Mouse (Mus musculus): ENCODE data around the gene Dph1. TPM values are rescaled to one million over a fixed set of nuclear protein-coding genes. Genes with fewer than 3 reads are reported as not detected.

Dph1 gene
- polyA plus RNA-seq, 1 experiment from 2014 or later: 17.3 TPM

- no peak overlapping the region for H3K27ac ChIP-seq (ENCODE audit: low read depth, low read length)
- H3K4me2 ChIP-seq: peak overlapping the region; percentile 57
- H3K9ac ChIP-seq (ENCODE audit: low read length): peak overlapping the region; percentile 3; the same call in 1 of the 2 replicates
- peak overlapping the region; percentile 41 for H3K4me3 ChIP-seq (ENCODE audit: low read depth, low read length)
- under 1% methylated on average over 70 of the region's 71 CpGs for WGBS
- peaks cover 43% of the 10 kb centered on the region for H3K4me1 ChIP-seq (ENCODE audit: control insufficient read depth, insufficient read depth, low read length)
- no peaks in the 10 kb centered on the region for H3K9me3 ChIP-seq (ENCODE audit: control insufficient read depth, low read length)
- peaks cover 50% of the 10 kb centered on the region for H3K27me3 ChIP-seq (ENCODE audit: control insufficient read depth, insufficient read depth, low read length)
- H3K36me3 ChIP-seq (ENCODE audit: control insufficient read depth, insufficient read depth, low read length): no peaks in the 10 kb centered on the region; the same call in 1 of the 2 replicates
- DNase-seq (ENCODE audit: low spot score, missing footprints): peak; percentile 99
- ATAC-seq (ENCODE audit: low FRiP score): peak; percentile 66
These were observed 17.8 kb downstream of the Dph1 start for GRCm38 (mm10) chr11:75173095-75173798.

DNA sequence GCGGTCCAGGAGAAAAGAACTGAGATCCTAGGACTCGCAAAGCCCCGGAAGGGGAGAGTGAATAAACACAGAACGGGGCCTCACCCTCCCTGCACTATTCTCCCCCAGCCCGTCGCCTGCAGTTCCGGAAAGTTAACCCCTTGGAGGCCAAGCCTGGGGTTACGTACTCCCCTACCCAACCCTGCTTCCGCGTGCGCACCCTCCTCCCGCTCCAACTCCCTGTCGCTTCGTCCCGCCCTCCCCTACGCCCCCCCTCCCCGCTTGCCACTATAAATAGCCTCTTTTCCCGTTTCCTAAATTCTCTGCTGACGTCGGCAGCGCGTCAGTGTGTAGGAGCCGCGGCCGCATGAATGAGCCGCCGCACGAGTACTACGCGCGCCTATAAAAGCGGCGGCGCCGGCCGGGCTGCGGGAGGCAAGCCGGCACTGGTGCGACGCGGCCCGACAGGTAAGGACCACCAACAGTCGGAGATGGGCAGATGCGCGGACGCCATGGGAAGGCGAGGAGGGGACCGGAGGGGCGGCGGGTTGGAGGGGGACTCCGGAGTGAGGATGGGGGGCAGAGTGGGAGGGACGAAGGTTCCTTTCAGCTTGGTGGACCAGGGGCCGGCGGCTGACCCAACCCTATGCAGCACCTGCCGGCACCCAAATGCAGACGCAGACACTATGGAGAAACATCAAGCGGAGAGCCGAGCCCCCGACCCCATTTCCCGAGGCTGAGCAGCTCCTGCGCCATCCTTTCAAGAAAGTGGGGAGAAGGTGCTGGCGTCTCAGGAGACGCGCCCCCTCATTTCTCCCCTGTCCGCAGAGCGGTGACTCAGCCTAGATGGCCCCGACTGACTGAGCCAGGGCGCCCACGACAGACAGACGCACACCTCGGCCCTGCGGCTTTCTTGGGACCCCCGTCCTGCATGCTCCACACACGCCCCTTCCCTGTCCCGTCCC is 18.6 kb downstream of the Dph1 start:
- DNase-seq (ENCODE audit: low spot score, missing footprints): peak; percentile 92
- Histone ChIP-seq H3K4me1 (ENCODE audit: control insufficient read depth, insufficient read depth, low read length) (peaks cover 41% of the 10 kb centered on the region), H3K4me3 (ENCODE audit: low read depth, low read length) (peak overlapping the region; percentile 41), H3K9me3 (ENCODE audit: control insufficient read depth, low read length) (no peaks in the 10 kb centered on the region), H3K27ac (ENCODE audit: low read depth, low read length) (no peak overlapping the region), H3K9ac (ENCODE audit: low read length) (peak overlapping the region; percentile 3; the same call in 1 of the 2 replicates), H3K36me3 (ENCODE audit: control insufficient read depth, insufficient read depth, low read length) (no peaks in the 10 kb centered on the region; the same call in 1 of the 2 replicates), H3K4me2 (peak overlapping the region; percentile 57), H3K27me3 (ENCODE audit: control insufficient read depth, insufficient read depth, low read length) (peaks cover 59% of the 10 kb centered on the region)
- no peak for ATAC-seq (ENCODE audit: low FRiP score)
- under 1% methylated on average over 75 of the region's 75 CpGs for WGBS

- peaks cover 48% of the 10 kb centered on the region for H3K4me1 ChIP-seq (ENCODE audit: control insufficient read depth, insufficient read depth, low read length)
- no peak overlapping the region for H3K9ac ChIP-seq (ENCODE audit: low read length)
- H3K36me3 ChIP-seq (ENCODE audit: control insufficient read depth, insufficient read depth, low read length): no peaks in the 10 kb centered on the region
- H3K27me3 ChIP-seq (ENCODE audit: control insufficient read depth, insufficient read depth, low read length): peaks cover 70% of the 10 kb centered on the region
- DNase-seq (ENCODE audit: low spot score, missing footprints) (no peak), ATAC-seq (ENCODE audit: low FRiP score) (no peak)
- 6% methylated on average over 17 of the region's 17 CpGs for WGBS
- H3K4me3 ChIP-seq (ENCODE audit: low read depth, low read length): no peak overlapping the region
- no peak overlapping the region for H3K27ac ChIP-seq (ENCODE audit: low read depth, low read length)
- H3K9me3 ChIP-seq (ENCODE audit: control insufficient read depth, low read length): no peaks in the 10 kb centered on the region
- no peak overlapping the region for H3K4me2 ChIP-seq
These were observed 19.7 kb downstream of the Dph1 start for GRCm38 (mm10) chr11:75171186-75171865.

GRCm38 (mm10) chr11:75170136-75170751 is 20.8 kb downstream of the Dph1 start:
- Histone ChIP-seq H3K36me3 (ENCODE audit: control insufficient read depth, insufficient read depth, low read length) (no peaks in the 10 kb centered on the region), H3K27me3 (ENCODE audit: control insufficient read depth, insufficient read depth, low read length) (peaks cover 80% of the 10 kb centered on the region), H3K4me3 (ENCODE audit: low read depth, low read length) (peak overlapping the region; percentile 34), H3K27ac (ENCODE audit: low read depth, low read length) (no peak overlapping the region), H3K4me2 (peak overlapping the region; percentile 61), H3K4me1 (ENCODE audit: control insufficient read depth, insufficient read depth, low read length) (peaks cover 50% of the 10 kb centered on the region), H3K9ac (ENCODE audit: low read length) (peak overlapping the region; percentile 36; the same call in 1 of the 2 replicates), H3K9me3 (ENCODE audit: control insufficient read depth, low read length) (no peaks in the 10 kb centered on the region)
- peak; percentile 99 for DNase-seq (ENCODE audit: low spot score, missing footprints)
- WGBS: under 1% methylated on average over 36 of the region's 38 CpGs
- peak; percentile 53 for ATAC-seq (ENCODE audit: low FRiP score)

DNA sequence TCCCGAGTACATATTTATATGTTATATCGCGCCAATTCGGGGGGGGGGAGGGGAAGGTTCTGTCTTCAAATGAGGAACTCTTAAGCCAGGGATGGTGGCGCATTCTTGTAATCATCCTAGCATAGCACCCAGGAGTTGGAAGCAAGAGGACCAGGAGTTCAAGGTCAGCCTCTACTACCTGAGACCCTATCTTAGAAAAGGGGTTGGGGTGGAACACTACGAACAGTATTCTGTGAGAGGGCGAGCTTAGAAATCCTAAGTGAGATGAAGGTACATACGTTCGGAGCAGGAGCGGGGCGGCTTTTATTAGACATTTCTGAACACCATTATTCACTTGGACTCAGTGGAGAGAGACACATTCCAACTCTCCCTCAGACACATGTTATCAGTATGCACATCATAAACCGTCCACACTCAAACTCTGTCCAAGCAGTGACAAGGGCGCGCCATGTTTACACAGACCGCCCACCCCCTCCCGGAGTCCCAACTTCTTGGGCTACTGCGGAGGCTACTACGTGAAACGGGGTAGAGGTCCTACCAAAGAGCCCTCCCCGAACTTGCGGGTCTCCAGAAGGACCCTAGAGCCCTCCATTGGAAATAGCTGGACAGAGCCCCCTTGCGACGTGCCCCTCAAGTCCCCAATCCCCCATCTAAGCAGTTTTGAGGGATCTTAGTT is 21.5 kb downstream of the Dph1 start, which contains the start of gene Hic1:
Hic1 (minus strand) TSS at position 115 of the 676 bp plus-strand sequence.
- Histone ChIP-seq H3K4me3 (ENCODE audit: low read depth, low read length) (peak within 1 kb of the TSS; percentile 41), H3K36me3 (ENCODE audit: control insufficient read depth, insufficient read depth, low read length) (no peaks in the 10 kb centered on the region), H3K9me3 (ENCODE audit: control insufficient read depth, low read length) (no peaks in the 10 kb centered on the region), H3K4me1 (ENCODE audit: control insufficient read depth, insufficient read depth, low read length) (peaks cover 50% of the 10 kb centered on the region), H3K4me2 (peak within 1 kb of the TSS; percentile 70), H3K9ac (ENCODE audit: low read length) (peak within 1 kb of the TSS; percentile 38; the same call in 1 of the 2 replicates), H3K27me3 (ENCODE audit: control insufficient read depth, insufficient read depth, low read length) (peaks cover 87% of the 10 kb centered on the region), H3K27ac (ENCODE audit: low read depth, low read length) (no peak within 1 kb of the TSS)
- DNase-seq (ENCODE audit: low spot score, missing footprints): peak; percentile 91
- ATAC-seq (ENCODE audit: low FRiP score): no peak
- 7% methylated on average over 23 of the region's 23 CpGs for WGBS

GRCm38 (mm10) chr11:75168590-75169361 is 22.3 kb downstream of the Dph1 start:
- H3K9me3 ChIP-seq (ENCODE audit: control insufficient read depth, low read length): no peaks in the 10 kb centered on the region
- DNase-seq (ENCODE audit: low spot score, missing footprints) (peak; percentile 98), ATAC-seq (ENCODE audit: low FRiP score) (no peak)
- H3K4me2 ChIP-seq: peak overlapping the region; percentile 70
- H3K9ac ChIP-seq (ENCODE audit: low read length): peak overlapping the region; percentile 38; the same call in 1 of the 2 replicates
- H3K27me3 ChIP-seq (ENCODE audit: control insufficient read depth, insufficient read depth, low read length): peaks cover 95% of the 10 kb centered on the region
- H3K36me3 ChIP-seq (ENCODE audit: control insufficient read depth, insufficient read depth, low read length): no peaks in the 10 kb centered on the region
- peaks cover 46% of the 10 kb centered on the region for H3K4me1 ChIP-seq (ENCODE audit: control insufficient read depth, insufficient read depth, low read length)
- WGBS: under 1% methylated on average over 81 of the region's 83 CpGs
- H3K27ac ChIP-seq (ENCODE audit: low read depth, low read length): no peak overlapping the region
- peak overlapping the region; percentile 41 for H3K4me3 ChIP-seq (ENCODE audit: low read depth, low read length)

- Histone ChIP-seq H3K9me3 (ENCODE audit: control insufficient read depth, low read length) (no peaks in the 10 kb centered on the region), H3K9ac (ENCODE audit: low read length) (no peak overlapping the region; the same call in 1 of the 2 replicates), H3K36me3 (ENCODE audit: control insufficient read depth, insufficient read depth, low read length) (no peaks in the 10 kb centered on the region), H3K4me3 (ENCODE audit: low read depth, low read length) (peak overlapping the region; percentile 41), H3K27ac (ENCODE audit: low read depth, low read length) (no peak overlapping the region), H3K4me1 (ENCODE audit: control insufficient read depth, insufficient read depth, low read length) (peaks cover 44% of the 10 kb centered on the region), H3K27me3 (ENCODE audit: control insufficient read depth, insufficient read depth, low read length) (peaks cover 94% of the 10 kb centered on the region), H3K4me2 (peak overlapping the region; percentile 70)
- ATAC-seq (ENCODE audit: low FRiP score): no peak
- peak; percentile 95 for DNase-seq (ENCODE audit: low spot score, missing footprints)
- WGBS: 3% methylated on average over 52 of the region's 63 CpGs
These were observed 23.1 kb downstream of the Dph1 start for GRCm38 (mm10) chr11:75167643-75168589.
